Mouse (Mus musculus) liver, embryonic 16.5 days (tissue): ENCODE results near the gene Itgb1bp1. TPM values are rescaled to one million over a fixed set of nuclear protein-coding genes. Genes with fewer than 3 reads are reported as not detected.
A peak's percentile ranks its signal among the peaks of the same experiment; 100 is the strongest.

Source experiments
- ATAC-seq: fragments of 200-750 bp; cut with Nextera tagmentation; 2 replicates; pipeline ENCODE4 v1.8.0; 2017; ENCODE audit warnings: low read depth, mild to moderate bottlenecking, moderate number of reproducible peaks, moderate library complexity
- H3K27ac ChIP-seq: fragments of 300-500 bp; sonication (generic); 2 replicates; pipeline ENCODE4 v1.5.1; 2014; ENCODE audit warnings: mild to moderate bottlenecking, low read length
- H3K27me3 ChIP-seq: fragments of 300-500 bp; sonication (generic); 2 replicates; pipeline ENCODE4 v1.6.1; 2014; ENCODE audit warnings: low read depth, low read length, mixed read lengths; ENCODE audit not compliant: control insufficient read depth, insufficient read depth
- H3K36me3 ChIP-seq: fragments of 300-500 bp; sonication (generic); 2 replicates; pipeline ENCODE4 v1.6.1; 2014; ENCODE audit warnings: mild to moderate bottlenecking; ENCODE audit not compliant: control insufficient read depth, insufficient read depth
- H3K4me1 ChIP-seq: fragments of 300-500 bp; sonication (generic); 2 replicates; pipeline ENCODE4 v1.6.1; 2014; ENCODE audit warnings: low read depth, low read length, mixed read lengths; ENCODE audit not compliant: control insufficient read depth
- H3K4me2 ChIP-seq: fragments of 300-500 bp; sonication (generic); 2 replicates; pipeline ENCODE4 v1.6.1; 2014; ENCODE audit warnings: low read depth, low read length, mixed read lengths
- H3K4me3 ChIP-seq: fragments of 300-500 bp; sonication (generic); 2 replicates; pipeline ENCODE4 v1.5.1; 2014; ENCODE audit warnings: low read depth, mild to moderate bottlenecking, low read length
- H3K9ac ChIP-seq: fragments of 300-500 bp; sonication (generic); 2 replicates; pipeline ENCODE4 v1.6.1; 2014; ENCODE audit warnings: low read depth, low read length
- H3K9me3 ChIP-seq: fragments of 300-500 bp; sonication (generic); replicated peaks from 2 replicates; pipeline ENCODE4 v1.6.1; 2016; ENCODE audit warnings: low read length; ENCODE audit not compliant: control insufficient read depth
- WGBS: fragments of 180-500 bp; shearing (Covaris S2); extraction: QIAGEN DNeasy Blood & Tissue Kit; methylation state at CpG from one replicate; pipeline ENCODE4 v1.1.7; 2014; ENCODE audit not compliant: insufficient replicate concordance; 5-methylcytosine and 5-hydroxymethylcytosine counted together
- polyA plus RNA-seq: library from polyadenylated mRNA; unstranded; fragments of >200 nt; fragmentation: Nextera tagmentation; extraction: Ambion mirVana; gene quantifications from 2 replicates; pipeline ENCODE4 v1.2.1, GENCODE M21; 2015

The Itgb1bp1 gene
- polyA plus RNA-seq, 1 experiment from 2014 or later, result 19.3 TPM

DNA sequence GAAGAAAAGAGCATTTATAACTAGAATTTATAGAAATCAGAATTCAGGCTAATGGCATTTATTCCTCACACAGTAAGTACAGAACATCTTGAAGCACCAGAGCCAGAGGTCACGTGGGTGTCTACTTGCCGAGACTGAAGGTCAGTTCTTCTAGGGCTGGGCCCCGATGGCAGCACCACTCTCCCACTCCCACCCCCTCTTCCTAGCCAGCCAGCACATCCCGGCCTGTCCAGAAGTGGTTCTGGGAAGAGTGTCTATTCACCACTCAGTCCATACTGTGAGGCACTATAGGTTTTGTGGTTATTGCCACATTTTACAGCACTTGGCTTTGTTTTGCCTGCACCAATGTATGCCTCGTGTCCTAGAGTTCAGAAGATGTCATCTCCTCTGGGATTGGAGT, 38.0 kb upstream of the Itgb1bp1 start:
- no peak for ATAC-seq
- no peaks in the 10 kb centered on the region for H3K9me3 ChIP-seq
- H3K27me3 ChIP-seq, result no peaks in the 10 kb centered on the region
- 64% methylated on average over 5 of the region's 5 CpGs for WGBS
- no peak overlapping the region for H3K9ac ChIP-seq
- no peak overlapping the region for H3K4me3 ChIP-seq
- H3K27ac ChIP-seq, result no peak overlapping the region
- H3K36me3 ChIP-seq, result peaks cover 16% of the 10 kb centered on the region
- H3K4me1 ChIP-seq, result peaks cover 2% of the 10 kb centered on the region
- H3K4me2 ChIP-seq, result no peak overlapping the region

DNA sequence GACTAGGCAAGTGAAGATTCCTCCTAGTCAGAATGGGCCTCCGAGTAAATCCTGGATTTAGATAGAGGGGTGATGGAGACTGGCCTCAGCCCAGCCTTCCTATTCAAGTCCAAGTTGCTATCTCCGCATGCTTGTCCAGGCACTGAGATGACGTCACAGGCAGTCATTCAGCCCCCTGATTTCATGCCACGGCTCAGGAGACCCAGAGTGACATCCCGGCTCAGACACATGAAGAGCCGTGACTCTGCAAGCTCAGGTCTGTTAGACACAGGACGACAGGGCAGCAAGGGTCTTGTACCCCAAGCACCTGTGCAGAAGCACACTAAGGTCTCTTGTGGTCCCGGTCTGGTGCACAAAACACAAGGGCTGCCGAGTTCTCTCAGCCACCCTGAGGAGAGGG, 36.8 kb upstream of the Itgb1bp1 start:
- Histone ChIP-seq H3K9me3 (no peaks in the 10 kb centered on the region), H3K4me1 (peaks cover 5% of the 10 kb centered on the region), H3K27ac (no peak overlapping the region), H3K4me3 (no peak overlapping the region), H3K27me3 (no peaks in the 10 kb centered on the region), H3K36me3 (peaks cover 11% of the 10 kb centered on the region), H3K4me2 (no peak overlapping the region), H3K9ac (no peak overlapping the region)
- WGBS, result 80% methylated on average over 9 of the region's 9 CpGs
- ATAC-seq, result no peak

DNA sequence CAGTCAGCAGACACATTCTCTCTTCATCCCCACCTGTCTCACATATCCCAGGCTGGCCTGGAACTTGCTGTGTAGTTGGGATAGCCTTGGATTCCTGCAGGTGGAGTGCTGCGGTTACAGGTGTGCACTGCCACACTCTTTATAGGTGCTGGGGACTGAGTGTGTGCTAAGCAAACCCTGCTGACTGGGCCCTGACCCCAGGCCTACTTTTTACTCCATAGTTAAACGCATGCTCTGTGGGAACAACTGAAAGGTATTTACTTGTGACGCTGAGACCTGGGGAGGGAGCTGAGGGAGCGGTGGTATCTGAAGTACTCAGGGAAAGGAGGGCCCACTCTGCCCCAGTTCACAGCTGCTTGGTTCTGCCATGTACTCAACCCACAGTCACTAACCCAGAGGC, 36.2 kb upstream of the Itgb1bp1 start:
- peaks cover 9% of the 10 kb centered on the region for H3K36me3 ChIP-seq
- 72% methylated on average over 4 of the region's 4 CpGs for WGBS
- no peak overlapping the region for H3K27ac ChIP-seq

DNA sequence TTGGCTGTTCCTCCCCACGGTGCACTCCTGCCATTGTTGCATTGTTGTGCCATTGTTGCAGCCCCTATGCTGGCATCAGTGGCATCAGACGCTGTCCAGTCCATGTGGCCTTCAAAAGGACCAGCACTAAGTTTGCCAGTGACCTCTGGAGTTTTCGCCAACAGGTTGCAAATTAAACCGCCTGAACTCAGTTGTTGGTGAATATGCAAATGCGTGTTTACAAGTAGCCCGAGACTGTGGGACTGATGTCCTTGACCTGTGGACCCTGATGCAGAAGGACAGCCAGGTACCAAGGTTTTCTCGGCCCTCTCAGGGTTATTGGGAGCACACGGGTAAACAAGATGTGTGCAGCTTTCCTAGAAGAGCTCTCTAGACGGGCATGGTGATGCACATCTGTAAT, 35.1 kb upstream of the Itgb1bp1 start:
- Histone ChIP-seq H3K9ac (no peak overlapping the region), H3K4me3 (no peak overlapping the region), H3K9me3 (no peaks in the 10 kb centered on the region), H3K4me1 (peaks cover 14% of the 10 kb centered on the region), H3K27me3 (no peaks in the 10 kb centered on the region), H3K4me2 (no peak overlapping the region), H3K27ac (no peak overlapping the region), H3K36me3 (peaks cover 9% of the 10 kb centered on the region)
- ATAC-seq, result no peak
- 68% methylated on average over 9 of the region's 9 CpGs for WGBS

More for the DNA sequence above, 36.2 kb upstream of the Itgb1bp1 start:
- Histone ChIP-seq H3K4me3 (no peak overlapping the region), H3K4me2 (no peak overlapping the region), H3K9me3 (no peaks in the 10 kb centered on the region), H3K9ac (no peak overlapping the region), H3K4me1 (peaks cover 8% of the 10 kb centered on the region), H3K27me3 (no peaks in the 10 kb centered on the region)
- ATAC-seq, result no peak

DNA sequence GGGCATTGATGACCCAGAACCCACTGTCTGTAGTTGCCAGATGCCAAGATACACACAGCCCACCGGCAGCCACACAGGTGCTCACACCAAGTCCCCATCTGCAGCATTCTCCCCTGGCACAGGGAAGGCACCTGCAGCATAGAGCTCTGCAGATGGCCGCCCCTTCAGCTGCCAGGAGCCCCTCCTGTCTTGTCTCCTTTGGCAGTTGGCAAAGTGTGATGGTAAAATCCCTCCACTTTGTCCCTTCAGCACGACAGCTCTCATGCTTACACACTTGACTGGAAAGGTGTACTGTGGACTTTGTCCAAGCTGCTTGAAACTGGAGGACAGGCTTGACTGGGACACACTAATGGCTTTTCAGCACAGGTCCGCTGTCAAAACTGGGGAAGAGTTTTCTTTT, 34.2 kb upstream of the Itgb1bp1 start:
- peaks cover 18% of the 10 kb centered on the region for H3K4me1 ChIP-seq
- H3K27ac ChIP-seq, result 0 out of 2 replicates have a peak overlapping the region, but pooled peaks have one; percentile 15
- H3K4me2 ChIP-seq, result no peak overlapping the region
- no peak for ATAC-seq
- H3K9me3 ChIP-seq, result no peaks in the 10 kb centered on the region
- peaks cover 3% of the 10 kb centered on the region for H3K36me3 ChIP-seq
- WGBS, result 72% methylated on average over 4 of the region's 4 CpGs
- H3K9ac ChIP-seq, result no peak overlapping the region
- H3K27me3 ChIP-seq, result no peaks in the 10 kb centered on the region
- no peak overlapping the region for H3K4me3 ChIP-seq

DNA sequence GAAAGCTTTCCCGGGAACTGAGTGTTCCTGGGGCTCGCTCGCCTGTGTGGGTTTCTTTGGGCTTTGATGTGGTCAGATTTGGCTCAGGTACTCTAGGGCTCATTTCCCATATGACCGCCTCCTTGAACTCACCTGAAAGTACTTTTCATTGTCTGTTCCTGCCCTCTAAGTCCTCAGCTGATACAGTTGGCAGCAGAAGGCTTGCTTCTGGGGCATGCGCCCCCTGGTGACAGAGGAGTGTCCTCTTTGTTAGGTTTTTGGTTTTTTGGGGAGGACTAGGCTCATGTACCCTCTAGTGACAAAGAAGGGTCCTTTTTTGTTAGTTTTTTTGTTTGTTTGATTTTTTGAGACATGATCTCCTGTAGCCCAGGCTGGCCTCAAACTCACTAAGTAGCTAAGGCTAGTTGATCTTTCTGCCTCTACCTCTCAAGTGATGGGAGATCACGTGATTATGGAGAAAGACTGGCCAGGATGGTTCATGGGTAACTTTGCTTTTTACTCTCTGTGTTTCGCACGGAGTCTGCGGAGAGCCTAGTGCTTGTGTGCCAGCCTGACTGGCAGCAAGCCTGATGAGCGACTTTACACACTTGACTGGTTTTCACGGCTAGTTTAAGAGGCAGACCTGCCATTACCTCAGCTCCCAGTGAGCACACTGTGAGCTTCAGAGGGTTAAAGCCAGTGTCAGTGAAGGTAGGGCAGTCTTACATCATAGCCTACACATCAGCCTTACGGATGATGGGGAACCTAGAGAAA, 32.2 kb upstream of the Itgb1bp1 start:
- 65% methylated on average over 12 of the region's 12 CpGs for WGBS
- Histone ChIP-seq H3K9ac (no peak overlapping the region), H3K4me1 (peaks cover 18% of the 10 kb centered on the region), H3K36me3 (peaks cover 6% of the 10 kb centered on the region; the same call in 1 of the 2 replicates), H3K9me3 (no peaks in the 10 kb centered on the region), H3K27me3 (no peaks in the 10 kb centered on the region), H3K4me2 (no peak overlapping the region), H3K27ac (no peak overlapping the region), H3K4me3 (no peak overlapping the region)
- ATAC-seq, result no peak

DNA sequence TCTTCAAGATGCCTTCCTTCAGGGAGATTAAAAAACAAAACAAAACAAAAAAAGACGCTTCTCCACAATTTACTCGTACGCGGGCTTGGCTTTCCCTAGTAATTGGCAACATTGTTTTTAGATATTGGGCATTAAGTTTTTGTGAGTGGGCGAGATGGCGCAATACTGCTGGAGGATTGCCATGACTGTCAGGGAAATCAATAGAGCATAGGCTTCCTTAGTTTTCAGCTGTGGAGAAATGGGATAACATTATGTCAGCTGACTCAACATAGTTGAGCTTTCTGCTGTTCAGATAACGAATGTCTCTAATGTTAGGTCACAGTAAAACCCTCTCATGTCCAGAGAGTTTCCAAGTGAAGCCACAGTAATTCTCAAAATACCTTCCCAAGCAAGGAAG, 30.8 kb upstream of the Itgb1bp1 start:
- peak; percentile 28 for ATAC-seq
- H3K27me3 ChIP-seq, result no peaks in the 10 kb centered on the region
- peak overlapping the region; percentile 77 for H3K27ac ChIP-seq
- peak overlapping the region; percentile 82 for H3K9ac ChIP-seq
- peak overlapping the region; percentile 94 for H3K4me2 ChIP-seq
- H3K4me1 ChIP-seq, result peaks cover 18% of the 10 kb centered on the region
- peak overlapping the region; percentile 83 for H3K4me3 ChIP-seq
- H3K9me3 ChIP-seq, result no peaks in the 10 kb centered on the region
- WGBS, result 27% methylated on average over 7 of the region's 7 CpGs
- peaks cover 7% of the 10 kb centered on the region for H3K36me3 ChIP-seq

DNA sequence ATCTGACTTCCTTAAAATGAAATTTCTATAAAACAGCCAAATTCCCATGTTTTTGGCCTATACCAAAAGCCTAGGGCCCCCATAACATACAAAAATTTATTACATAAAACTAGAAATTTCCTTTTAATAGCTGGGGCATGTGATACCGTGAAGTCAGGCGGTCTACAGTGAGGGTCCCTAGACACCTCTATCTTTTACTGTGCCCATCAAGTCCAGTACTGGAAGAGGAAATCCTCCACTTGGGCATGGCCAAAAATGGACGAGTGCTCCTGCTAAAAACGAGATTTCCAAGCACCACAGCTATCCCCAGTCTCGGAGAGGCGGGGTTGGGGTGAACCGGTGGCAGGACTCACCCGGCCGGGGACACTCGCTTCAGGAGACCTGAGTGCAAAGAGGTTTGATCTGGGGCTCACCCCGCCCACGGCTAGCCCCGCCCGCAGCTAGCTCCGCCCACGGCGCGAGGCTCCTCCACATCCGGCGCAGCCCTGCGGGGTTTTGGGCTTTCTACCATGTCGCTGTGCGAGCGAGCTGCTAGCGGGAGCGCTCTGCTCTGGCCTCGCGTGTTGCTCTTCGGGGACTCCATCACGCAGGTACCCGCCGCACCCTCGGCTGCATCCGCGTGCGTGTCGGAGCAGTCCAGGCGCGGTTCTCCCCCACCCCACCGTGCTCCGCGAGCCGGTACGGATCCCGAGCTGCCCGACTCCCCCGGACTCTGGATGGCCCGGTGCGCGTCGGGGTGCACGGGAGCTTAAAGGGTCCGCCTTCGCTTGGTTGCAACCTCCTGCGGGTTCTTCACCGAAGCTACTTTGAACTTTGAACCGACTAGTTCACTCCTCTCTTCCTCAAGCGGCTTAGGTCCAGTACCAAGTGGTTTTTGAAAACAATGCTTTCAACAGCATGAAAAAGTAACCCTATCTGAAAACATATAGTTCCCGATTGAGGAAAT, 30.1 kb upstream of the Itgb1bp1 start, which contains the start of gene Iah1:
Gene Iah1 (plus strand): TSS at position 467 of the 946 bp plus-strand sequence.
- H3K4me1 ChIP-seq, result peaks cover 18% of the 10 kb centered on the region
- peak within 1 kb of the TSS; percentile 94 for H3K4me2 ChIP-seq
- ATAC-seq, result peak; percentile 95
- 2% methylated on average over 59 of the region's 59 CpGs for WGBS
- peaks cover 7% of the 10 kb centered on the region for H3K36me3 ChIP-seq
- peak within 1 kb of the TSS; percentile 77 for H3K27ac ChIP-seq
- peak within 1 kb of the TSS; percentile 82 for H3K9ac ChIP-seq
- peak within 1 kb of the TSS; percentile 83 for H3K4me3 ChIP-seq
- no peaks in the 10 kb centered on the region for H3K9me3 ChIP-seq
- no peaks in the 10 kb centered on the region for H3K27me3 ChIP-seq
